Mouse (Mus musculus) thymus, adult 2 months (tissue): ENCODE data around the gene Acr. TPM values are rescaled to one million over a fixed set of nuclear protein-coding genes. Genes with fewer than 3 reads are reported as not detected.
A peak's percentile ranks its signal among the peaks of the same experiment; 100 is the strongest.

ENCODE experiments used
- DNase-seq: peaks from one replicate; pipeline ENCODE4 v3.0.0; 2021
- H3K27ac ChIP-seq: fragments of 200-500 bp; 2 replicates; pipeline ENCODE4 v1.5.1; 2012; ENCODE audit warnings: low read length, control low read depth; ENCODE audit not compliant: control insufficient read depth, insufficient read depth
- H3K27me3 ChIP-seq: fragments of 200-500 bp; 2 replicates; pipeline ENCODE4 v1.6.1; 2012; ENCODE audit warnings: mild to moderate bottlenecking, low read length, moderate library complexity, mixed read lengths; ENCODE audit not compliant: control insufficient read depth, insufficient read depth
- H3K36me3 ChIP-seq: fragments of 200-500 bp; 2 replicates; pipeline ENCODE4 v1.6.1; 2012; ENCODE audit warnings: mild to moderate bottlenecking, low read length, moderate library complexity; ENCODE audit not compliant: control insufficient read depth, insufficient read depth
- H3K4me1 ChIP-seq: fragments of 200-500 bp; replicated peaks from 2 replicates; pipeline ENCODE4 v1.6.1; 2012; ENCODE audit warnings: low read length; ENCODE audit not compliant: control insufficient read depth, insufficient read depth
- H3K4me3 ChIP-seq: fragments of 200-500 bp; 2 replicates; pipeline ENCODE4 v1.5.1; 2012; ENCODE audit warnings: mild to moderate bottlenecking, low read length, control low read depth, moderate library complexity; ENCODE audit not compliant: control insufficient read depth, insufficient read depth
- CTCF ChIP-seq: fragments of 200-500 bp; IDR thresholded peaks from 2 replicates; pipeline ENCODE4 v1.5.1; 2012; ENCODE audit warnings: mild to moderate bottlenecking, control low read depth, low read length, moderate library complexity, borderline replicate concordance; ENCODE audit not compliant: control insufficient read depth, poor library complexity, insufficient read depth; ENCODE audit errors: extremely low read depth
- POLR2A ChIP-seq: fragments of 200-500 bp; IDR thresholded peaks from 2 replicates; pipeline ENCODE4 v1.6.1; 2012; ENCODE audit warnings: mild to moderate bottlenecking, low read length, control low read depth, moderate library complexity; ENCODE audit not compliant: control insufficient read depth, poor library complexity, insufficient read depth; ENCODE audit errors: extremely low read depth
- WGBS: fragments of 180-500 bp; shearing (Covaris S2); methylation state at CpG from one replicate; pipeline ENCODE4 v1.1.7; 2018; 5-methylcytosine and 5-hydroxymethylcytosine counted together
- polyA plus RNA-seq: library from polyadenylated mRNA; depleted of rRNA; stranded (reverse); fragments of >200 nt; gene quantifications from 2 replicates; pipeline ENCODE4 v1.2.3, GENCODE M21; 2012

Gene Acr
- polyA plus RNA-seq, 1 experiment: 0.16 TPM

GRCm38 (mm10) chr15:89585631-89586030, 17.5 kb downstream of the Acr start:
- H3K4me3 ChIP-seq: no peak overlapping the region
- DNase-seq: no peak
- TF ChIP-seq CTCF: no peak
- TF ChIP-seq POLR2A: no peak
- WGBS: 93% methylated on average over 11 of the region's 11 CpGs
- no peak overlapping the region for H3K27ac ChIP-seq
- H3K4me1 ChIP-seq: peaks cover 4% of the 10 kb centered on the region; the same call in 1 of the 2 replicates
- no peaks in the 10 kb centered on the region for H3K36me3 ChIP-seq
- H3K27me3 ChIP-seq: no peaks in the 10 kb centered on the region

GRCm38 (mm10) chr15:89589146-89589545, 21.0 kb downstream of the Acr start:
- H3K4me1 ChIP-seq: peaks cover 9% of the 10 kb centered on the region
- H3K27me3 ChIP-seq: no peaks in the 10 kb centered on the region
- no peaks in the 10 kb centered on the region for H3K36me3 ChIP-seq
- no peak for TF ChIP-seq CTCF
- no peak for TF ChIP-seq POLR2A
- no peak for DNase-seq
- H3K4me3 ChIP-seq: no peak overlapping the region
- no peak overlapping the region for H3K27ac ChIP-seq
- WGBS: 88% methylated on average over 5 of the region's 5 CpGs

GRCm38 (mm10) chr15:89591317-89591716, 23.2 kb downstream of the Acr start:
- no peak for DNase-seq
- TF ChIP-seq POLR2A (no peak), CTCF (no peak)
- Histone ChIP-seq H3K4me1 (peaks cover 9% of the 10 kb centered on the region), H3K36me3 (no peaks in the 10 kb centered on the region), H3K27me3 (no peaks in the 10 kb centered on the region), H3K27ac (no peak overlapping the region), H3K4me3 (peak overlapping the region; percentile 67)
- 4% methylated on average over 30 of the region's 30 CpGs for WGBS

- under 1% methylated on average over 35 of the region's 35 CpGs for WGBS
- peak; percentile 72 for DNase-seq
- TF ChIP-seq CTCF: no peak
- Histone ChIP-seq H3K4me3 (peak within 1 kb of the TSS; percentile 67), H3K36me3 (no peaks in the 10 kb centered on the region), H3K4me1 (peaks cover 9% of the 10 kb centered on the region), H3K27ac (no peak within 1 kb of the TSS), H3K27me3 (no peaks in the 10 kb centered on the region)
These were observed 23.8 kb downstream of the Acr start, which contains the start of gene Rabl2 for GRCm38 (mm10) chr15:89591723-89592455. Gene Rabl2 (minus strand): TSS chr15:89591923.

- Histone ChIP-seq H3K4me1 (peaks cover 9% of the 10 kb centered on the region), H3K36me3 (no peaks in the 10 kb centered on the region), H3K27ac (no peak overlapping the region), H3K4me3 (no peak overlapping the region), H3K27me3 (no peaks in the 10 kb centered on the region)
- TF ChIP-seq POLR2A (no peak), CTCF (no peak)
- no peak for DNase-seq
- 72% methylated on average over 4 of the region's 4 CpGs for WGBS
These were observed 24.4 kb downstream of the Acr start for GRCm38 (mm10) chr15:89592548-89592947.

- H3K4me1 ChIP-seq: peaks cover 12% of the 10 kb centered on the region
- no peak overlapping the region for H3K4me3 ChIP-seq
- TF ChIP-seq CTCF (no peak), POLR2A (no peak)
- DNase-seq: no peak
- 74% methylated on average over 12 of the region's 12 CpGs for WGBS
- no peak overlapping the region for H3K27ac ChIP-seq
- H3K36me3 ChIP-seq: no peaks in the 10 kb centered on the region
- no peaks in the 10 kb centered on the region for H3K27me3 ChIP-seq
These were observed 37.9 kb downstream of the Acr start for GRCm38 (mm10) chr15:89605822-89606570.

GRCm38 (mm10) chr15:89607480-89607879, 39.4 kb downstream of the Acr start:
- no peaks in the 10 kb centered on the region for H3K36me3 ChIP-seq
- H3K4me3 ChIP-seq: peak overlapping the region; percentile 69
- TF ChIP-seq POLR2A (no peak), CTCF (no peak)
- H3K4me1 ChIP-seq: peaks cover 12% of the 10 kb centered on the region
- 24% methylated on average over 8 of the region's 8 CpGs for WGBS
- peak overlapping the region; percentile 42; the same call in 1 of the 2 replicates for H3K27ac ChIP-seq
- H3K27me3 ChIP-seq: no peaks in the 10 kb centered on the region
- no peak for DNase-seq
